Mouse (Mus musculus) cerebellum, adult 9-10 months (tissue): ENCODE results near the gene Gemin7.

Experiments used
- DNase-seq: peaks from one replicate; pipeline ENCODE4 v3.0.0; 2022

Gene Gemin7

GRCm38 (mm10) chr7:19575559-19575958, 1.8 kb downstream of the Gemin7 start:
- no peak for DNase-seq

DNA sequence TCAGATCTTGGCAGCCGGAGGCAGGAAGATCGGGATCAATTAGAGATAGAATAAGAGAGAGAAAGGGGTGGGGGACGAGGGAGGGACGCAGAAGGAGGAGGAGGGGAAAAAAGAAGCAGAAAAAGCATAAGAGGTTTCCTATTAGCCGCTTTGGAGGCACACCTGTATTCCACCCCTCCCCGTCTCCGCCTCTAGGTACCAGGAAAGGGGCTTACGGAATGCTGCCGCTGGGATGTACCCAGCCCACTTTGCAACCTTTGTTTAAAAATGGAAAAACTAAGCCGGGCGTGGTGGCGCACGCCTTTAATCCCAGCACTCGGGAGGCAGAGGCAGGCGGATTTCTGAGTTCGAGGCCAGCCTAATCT, 3.6 kb downstream of the Gemin7 start:
- no peak for DNase-seq

GRCm38 (mm10) chr7:19572926-19573775, 4.2 kb downstream of the Gemin7 start:
- peak; percentile 77 for DNase-seq

DNA sequence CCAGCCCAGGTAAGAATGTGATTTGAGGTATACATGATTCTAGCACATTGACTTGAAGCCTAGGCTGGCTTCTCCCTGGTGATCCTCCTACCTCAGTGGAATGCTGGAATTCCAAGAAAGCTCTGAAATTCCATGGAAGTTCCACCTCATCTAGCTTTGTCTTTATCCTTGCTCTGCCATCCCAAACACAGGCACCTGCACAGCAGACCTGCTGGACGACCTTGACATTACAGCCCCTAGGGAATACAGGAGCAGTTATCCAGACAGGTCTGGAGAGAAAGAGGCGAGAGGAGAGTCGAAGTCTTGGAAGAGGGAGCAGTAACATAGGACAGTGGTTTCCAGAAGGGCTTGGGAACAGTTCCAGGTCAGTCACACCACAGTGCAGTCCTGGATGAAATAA, 7.7 kb downstream of the Gemin7 start:
- DNase-seq, result no peak

DNA sequence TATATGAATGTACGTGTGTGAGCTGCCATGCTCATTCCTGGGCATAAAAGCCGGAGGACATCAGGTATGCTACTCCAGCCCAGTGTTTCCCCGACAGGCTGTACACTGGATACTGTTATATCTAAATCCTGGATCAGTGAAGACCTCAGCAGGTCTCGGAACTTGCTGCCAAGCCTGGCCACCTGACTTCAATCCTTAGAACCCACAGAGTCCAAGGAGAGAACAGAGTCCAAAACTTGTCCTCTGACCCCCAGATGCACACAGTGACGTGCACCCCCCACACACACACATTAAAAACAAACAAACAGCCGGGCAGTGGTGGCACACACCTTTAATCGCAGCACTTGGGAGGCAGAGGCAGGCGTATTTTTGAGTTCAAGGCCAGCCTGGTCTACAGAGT, 10.0 kb downstream of the Gemin7 start:
- DNase-seq, result no peak

DNA sequence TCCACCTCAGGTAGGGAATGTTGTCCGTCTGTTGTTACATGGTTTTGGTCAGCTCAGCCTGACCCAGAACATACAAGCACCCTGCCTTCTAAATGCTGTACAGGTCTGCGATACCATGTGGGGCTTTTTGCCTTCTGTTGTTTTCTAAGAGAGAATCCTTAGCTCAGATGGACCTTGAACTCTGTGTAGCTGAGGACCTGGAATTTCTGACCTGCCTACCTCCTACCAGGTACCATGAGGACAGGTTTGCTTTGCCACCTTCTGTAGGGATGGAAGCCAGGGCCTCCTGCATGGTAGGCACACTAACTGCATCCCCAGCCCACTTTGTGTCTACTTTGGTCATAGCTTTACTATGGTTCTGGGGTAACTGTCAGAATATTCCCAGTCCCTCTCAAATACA, 11.6 kb downstream of the Gemin7 start:
- no peak for DNase-seq

- DNase-seq, result no peak
Observed at GRCm38 (mm10) chr7:19564455-19564854, 12.9 kb downstream of the Gemin7 start.

- no peak for DNase-seq
Observed at GRCm38 (mm10) chr7:19563884-19564283, 13.5 kb downstream of the Gemin7 start.

DNA sequence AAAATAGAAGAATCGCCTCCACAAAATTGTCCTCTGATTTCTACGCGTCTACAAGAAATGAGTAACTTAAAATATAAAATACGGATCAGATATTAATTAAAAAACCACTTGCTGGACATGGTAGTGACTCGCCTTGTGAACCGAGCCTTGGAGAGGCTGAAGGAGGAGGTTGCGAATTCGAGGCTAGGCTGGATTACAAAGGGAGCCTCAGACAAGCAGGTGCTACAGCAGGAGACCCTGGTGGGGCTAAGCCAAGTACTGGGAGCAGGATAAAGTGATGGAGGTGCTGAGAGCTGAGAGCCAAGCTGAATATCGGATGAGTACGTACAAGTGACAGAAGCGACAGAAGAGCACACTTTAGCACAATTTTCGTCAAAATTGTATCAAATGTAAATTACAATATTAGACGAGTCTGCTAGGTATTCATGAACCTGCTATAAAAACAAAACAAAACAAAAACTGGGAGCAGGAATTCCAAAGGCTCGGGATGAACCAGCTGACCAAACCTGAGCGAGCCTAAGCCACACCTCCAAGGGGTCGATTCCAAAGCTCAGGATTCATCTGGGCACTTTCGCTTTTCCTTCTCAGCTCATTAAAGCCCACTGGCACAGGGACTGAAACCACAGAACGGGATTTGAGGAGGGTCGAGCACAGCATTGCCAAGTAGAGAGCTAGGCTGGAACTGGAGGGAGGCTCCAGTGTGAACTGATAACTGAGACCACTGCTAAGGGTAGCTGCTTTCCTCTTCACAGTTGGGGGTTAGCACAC, 14.6 kb downstream of the Gemin7 start, which contains the start of gene Ppp1r37:
TSS of gene Ppp1r37 (minus strand) at position 434 of the 768 bp plus-strand sequence.
- DNase-seq, result peak; percentile 59

GRCm38 (mm10) chr7:19561765-19562642, 15.4 kb downstream of the Gemin7 start:
- DNase-seq, result peak; percentile 90

DNA sequence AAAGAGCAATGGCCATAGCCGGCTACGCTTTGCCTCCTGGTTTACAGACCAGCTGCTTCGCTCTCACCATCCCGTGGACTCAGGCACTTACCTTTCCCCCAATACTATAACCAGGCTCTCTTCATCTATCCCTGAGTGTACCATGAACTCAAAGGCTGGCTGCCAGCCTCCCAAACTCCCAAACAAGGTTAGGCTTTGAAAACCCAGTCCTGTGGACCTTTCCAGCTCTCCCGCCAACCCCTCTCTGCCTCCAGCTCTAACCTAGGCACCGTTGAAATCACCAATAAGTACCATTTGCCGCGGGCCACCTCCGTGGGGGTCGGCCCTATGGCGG, 16.0 kb downstream of the Gemin7 start:
- no peak for DNase-seq

GRCm38 (mm10) chr7:19560491-19561260, 16.7 kb downstream of the Gemin7 start:
- DNase-seq, result no peak

DNA sequence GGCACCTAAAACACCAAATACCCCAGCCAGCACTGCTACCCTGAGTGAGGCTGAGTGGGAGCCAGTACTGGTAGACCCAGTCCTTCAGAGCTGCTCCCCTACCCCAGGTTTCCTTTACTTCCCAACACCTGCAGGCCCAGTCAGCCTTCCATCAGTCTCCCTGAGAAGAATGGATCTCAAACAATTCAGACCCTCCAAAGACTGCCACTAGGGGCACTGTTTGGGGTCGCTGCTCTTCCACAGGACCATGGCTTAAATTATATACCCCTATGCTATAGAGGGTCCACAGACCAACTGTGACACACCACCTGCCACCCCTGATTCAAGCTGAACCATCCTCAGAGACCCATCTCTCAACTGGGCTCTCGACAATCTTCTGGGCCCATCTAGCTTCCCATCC, 18.4 kb downstream of the Gemin7 start:
- DNase-seq, result no peak

DNA sequence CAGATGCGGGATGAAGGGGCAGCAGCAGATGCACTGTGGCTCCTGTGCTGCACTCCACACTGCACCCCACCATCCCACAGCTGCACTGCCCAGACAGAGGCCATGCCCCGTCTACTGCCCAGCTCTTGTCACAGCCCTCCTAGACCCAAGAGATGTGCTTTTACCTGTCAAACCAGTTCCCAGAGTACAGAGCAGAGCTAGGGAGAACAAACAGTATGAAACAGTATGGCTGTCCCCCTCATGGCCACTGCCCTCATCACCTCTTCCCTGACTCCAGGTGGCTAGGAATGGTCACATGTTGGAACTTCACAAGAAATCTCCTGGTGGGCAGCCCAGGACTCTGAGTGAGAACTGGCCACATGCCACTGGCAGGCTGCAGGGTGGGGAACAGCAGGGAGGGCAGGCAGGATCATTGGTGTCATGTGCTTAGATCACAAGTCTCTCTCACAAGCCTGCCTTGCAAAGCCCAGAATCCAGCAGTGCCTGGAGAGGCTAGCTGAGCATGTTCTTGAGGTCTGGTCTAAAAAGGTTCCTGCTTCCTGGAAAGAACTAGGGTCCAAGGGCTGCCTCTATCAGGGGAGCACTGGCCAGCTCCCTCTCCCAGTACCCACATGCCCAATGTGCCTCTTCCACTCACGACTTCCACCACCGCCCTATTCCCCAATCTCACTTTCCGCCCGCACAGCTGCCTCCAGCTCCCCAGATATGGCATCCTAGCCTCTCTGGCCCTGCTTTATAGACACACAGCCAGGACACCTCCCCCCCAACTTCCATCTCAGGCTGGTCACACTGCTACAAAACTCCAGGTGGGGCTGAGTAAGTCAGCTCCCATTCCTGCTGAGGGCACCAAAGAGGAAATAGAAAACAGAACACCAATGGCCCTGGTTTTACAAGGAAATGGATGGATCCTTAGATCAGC, 19.2 kb downstream of the Gemin7 start:
- DNase-seq, result no peak

DNA sequence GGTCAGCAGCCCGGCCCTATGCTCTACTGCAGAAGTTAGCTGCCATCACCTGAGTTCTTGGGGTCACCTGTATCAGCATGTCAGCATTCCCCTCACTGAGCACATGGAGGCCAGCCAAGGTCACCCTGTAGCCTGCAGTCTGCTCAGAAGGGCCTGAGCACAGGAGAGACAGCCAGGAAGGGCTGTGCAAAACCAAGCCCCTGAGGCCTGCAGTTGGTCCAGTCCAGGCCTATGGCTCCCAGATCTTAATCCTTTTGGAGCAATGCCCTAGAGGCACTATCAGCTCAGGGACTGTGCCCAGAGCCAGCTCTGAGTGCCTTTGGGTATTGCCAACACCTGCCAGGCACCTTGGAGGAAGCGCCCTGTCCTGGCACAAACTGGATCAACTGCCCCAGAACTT, 20.3 kb downstream of the Gemin7 start:
- no peak for DNase-seq

- DNase-seq, result no peak
Observed at GRCm38 (mm10) chr7:19554168-19554567, 23.2 kb downstream of the Gemin7 start.

DNA sequence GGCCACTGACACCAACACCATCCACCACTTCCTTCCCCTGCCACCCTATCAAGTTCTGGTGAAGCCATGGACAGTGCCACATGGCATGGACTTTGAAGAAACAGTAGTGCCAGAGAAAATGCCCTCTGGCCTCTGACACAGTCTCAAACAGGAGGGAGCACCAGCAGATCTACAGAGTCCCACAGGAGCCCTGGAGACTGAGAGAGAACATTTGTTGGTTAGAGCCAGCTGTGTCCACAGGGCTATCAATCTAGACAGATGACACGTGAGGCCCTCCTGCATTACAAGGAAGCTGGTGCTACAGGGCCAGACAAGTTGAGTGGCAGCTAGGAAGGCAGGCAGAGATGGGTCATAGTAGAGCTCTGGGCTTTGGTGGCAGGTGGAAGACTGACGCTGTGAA, 25.0 kb downstream of the Gemin7 start:
- no peak for DNase-seq

- DNase-seq, result no peak
Observed at GRCm38 (mm10) chr7:19551634-19552033, 25.8 kb downstream of the Gemin7 start.

GRCm38 (mm10) chr7:19549394-19549793, 28.0 kb downstream of the Gemin7 start:
- DNase-seq, result no peak

DNA sequence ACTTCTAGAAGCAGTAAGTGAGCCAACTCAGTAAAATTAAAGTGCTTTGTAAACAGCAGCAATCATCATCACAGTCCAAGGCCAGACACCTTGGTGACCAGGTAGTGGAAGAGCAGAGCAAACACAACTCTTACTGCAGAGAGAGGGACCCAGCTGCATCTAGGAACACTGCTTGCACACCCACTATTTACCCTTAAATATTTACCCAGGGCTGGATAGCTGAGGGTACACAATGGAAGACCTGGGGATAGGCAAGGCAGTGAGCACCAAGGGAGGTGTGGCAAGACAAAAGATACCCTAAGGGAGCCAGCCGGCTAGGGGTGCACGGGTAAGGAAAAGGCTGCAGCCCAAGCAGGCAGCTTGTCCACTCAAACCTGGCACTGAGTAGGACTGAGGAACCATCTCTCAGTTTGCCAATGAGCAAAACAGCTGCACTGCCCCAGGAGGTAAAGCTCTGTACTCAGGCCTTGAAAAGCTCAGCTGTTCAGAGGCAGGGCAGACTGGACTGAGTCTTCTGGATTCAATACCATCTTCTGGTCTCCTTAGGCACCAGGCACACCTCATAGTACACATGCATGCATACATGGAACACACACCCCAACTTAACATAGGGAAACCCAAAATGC, 29.9 kb downstream of the Gemin7 start:
- DNase-seq, result no peak

- DNase-seq, result no peak
Observed at GRCm38 (mm10) chr7:19546007-19546406, 31.4 kb downstream of the Gemin7 start.
